Mouse (Mus musculus): ENCODE data around the gene Spx.
A peak's percentile ranks its signal among the peaks of the same experiment; 100 is the strongest.

Gene Spx

DNA sequence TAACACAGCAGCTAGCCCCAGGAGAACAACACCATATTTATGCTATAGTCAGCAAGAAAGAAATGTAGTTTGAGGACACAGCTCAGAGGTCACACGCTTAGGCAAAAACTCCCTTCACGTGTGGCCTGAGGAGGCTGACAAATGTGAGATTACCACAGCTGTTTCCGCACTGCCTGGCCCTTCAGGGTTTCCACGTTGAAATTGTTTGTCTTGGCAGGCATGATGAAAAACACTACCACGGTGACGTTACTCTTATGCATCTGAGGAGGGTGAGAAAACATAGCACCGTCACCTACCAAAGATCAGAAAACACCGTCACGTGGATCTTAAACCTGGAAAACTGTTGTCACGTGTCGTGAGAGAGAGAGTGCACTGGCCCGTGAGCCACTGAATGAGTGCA is 38.1 kb downstream of the Spx start:
- peak; percentile 5 to 7 for DNase-seq

DNA sequence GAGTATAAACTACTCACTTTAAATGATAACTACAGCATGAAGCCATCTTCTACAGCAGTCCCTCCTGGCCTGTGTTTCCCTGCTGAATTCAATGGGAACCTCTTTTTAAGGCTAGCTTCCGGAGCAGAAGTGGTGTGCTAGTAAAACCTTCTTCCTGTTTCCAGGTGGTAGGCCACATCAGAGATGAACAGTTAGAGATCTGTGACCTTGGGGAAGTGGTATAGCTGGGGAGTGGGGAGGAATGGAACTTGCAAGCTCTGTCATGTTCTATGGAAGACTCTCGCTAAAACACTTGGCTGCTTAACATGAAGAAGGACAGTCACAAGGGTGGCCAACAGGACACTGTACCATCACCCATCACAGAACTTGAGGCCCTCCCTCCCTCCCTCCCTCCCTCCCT is 40.1 kb downstream of the Spx start:
- DNase-seq, result no peak

DNA sequence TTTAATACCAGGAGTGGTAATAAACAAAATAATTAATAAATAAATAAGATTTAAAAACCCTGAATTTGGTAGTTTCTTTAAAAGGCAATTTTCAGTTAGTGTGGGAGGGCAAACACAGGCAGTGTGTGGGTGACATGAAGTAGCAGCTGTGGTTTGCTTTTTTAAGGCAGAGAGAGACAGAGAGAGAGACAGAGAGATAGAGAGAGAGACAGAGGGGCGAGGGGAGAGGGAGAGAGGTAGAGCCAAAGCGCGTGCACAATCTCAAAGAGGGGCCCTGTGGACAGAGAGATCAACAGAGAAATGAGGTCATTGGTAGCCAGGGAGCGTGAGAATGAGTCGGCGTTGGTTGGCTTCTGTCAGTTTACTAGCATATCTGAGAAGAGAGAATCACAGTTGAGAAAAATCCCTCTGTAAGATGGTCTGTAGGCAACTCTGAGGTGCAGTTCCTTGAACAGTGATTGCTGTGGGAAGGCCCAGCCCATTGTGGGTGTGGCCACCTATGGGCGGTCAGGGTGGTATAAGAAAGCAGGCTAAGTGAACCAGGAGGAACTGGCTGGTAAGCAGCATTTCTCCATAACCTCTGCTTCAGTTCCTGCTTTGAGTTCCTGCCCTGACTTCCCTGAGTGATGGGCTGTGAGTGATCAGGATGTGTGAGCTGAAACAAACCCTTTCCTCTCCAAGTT is 42.2 kb downstream of the Spx start:
- DNase-seq, result no peak

DNA sequence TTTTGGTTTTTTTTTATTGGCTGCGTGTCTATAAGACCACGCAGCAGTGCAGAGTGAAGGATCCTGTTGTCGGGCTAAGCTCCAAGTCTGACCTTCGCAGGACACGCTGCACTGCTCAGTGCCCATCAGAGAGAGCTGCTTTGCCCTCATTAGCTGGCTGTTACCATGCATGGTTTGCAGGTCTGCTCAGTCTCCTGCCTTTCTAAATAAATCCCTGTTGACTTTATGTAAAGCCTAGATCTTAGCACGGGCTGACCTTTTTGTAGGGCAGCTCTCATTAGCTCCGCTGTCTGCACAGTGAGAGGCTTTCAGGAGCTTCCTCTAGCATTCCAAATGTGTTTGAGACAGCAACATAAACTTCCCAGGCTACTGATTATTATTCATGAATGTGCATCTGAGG is 44.8 kb downstream of the Spx start:
- no peak for DNase-seq

DNA sequence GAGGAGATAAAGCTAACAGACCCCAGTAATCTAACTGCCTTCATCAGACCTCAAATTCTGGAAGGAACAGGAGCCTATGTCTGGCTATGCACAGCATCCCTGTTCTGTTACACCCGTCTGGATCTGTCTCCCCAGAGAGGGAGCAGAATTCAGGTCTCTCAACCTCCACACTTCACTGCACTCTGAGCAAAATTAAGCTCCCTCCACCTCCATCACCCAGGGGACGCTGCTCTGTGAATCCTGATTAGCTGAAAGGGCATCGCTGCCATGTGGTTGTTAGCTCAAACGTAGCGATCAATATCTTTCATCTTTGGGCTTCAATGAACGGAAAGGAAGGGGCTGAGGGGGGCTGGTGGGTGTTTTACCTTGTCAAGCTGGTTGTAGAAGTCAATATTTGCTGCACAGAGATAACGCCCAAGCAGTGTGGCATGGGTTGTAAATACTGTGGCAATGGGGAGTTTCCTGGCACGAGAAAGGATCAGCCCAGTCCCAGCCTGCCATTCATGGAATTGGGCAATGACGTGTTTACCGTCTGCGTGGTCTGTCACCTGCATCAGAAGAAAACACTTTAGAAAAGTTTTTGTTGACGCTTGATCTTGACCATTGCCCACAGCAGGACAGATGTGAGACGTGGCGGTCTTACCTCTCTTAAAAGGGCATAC is 45.9 kb downstream of the Spx start:
- no peak for DNase-seq

DNA sequence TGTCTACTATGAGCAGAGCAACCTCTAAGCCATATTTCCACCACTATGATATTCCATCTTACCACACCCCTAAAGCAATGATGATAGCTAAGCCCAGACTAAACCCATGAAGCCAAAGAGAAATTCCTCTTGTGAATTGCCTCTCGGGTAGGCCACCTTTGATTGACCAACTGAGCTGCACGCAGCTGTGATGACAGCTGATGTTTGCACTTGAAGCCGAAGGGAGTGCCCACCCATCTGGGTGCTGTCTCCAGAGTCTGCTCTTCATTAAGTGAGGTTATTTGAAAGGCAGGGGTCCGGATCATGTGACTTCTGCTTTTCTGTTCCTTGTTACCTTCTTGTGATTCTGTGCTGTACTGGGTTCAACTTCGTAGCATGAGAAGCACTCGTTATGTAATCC is 49.0 kb downstream of the Spx start:
- no peak for DNase-seq
